Mouse (Mus musculus) bone marrow macrophage, adult 2 months (primary cell): Measurements from ENCODE around the gene Nxpe2.

Source experiments
- CTCF ChIP-seq: IDR thresholded peaks from 2 replicates; pipeline ENCODE4 v1.5.1; 2012; ENCODE audit warnings: low read depth, mild to moderate bottlenecking, low read length, moderate library complexity
- POLR2A ChIP-seq: IDR thresholded peaks from 2 replicates; pipeline ENCODE4 v1.6.1; 2012; ENCODE audit warnings: mild to moderate bottlenecking, low read depth, low read length, borderline replicate concordance

- TF ChIP-seq CTCF (peak; percentile 65; the same call in 1 of the 2 replicates), POLR2A (no peak)
Measured at GRCm38 (mm10) chr9:48354793-48355192, 1.5 kb upstream of the Nxpe2 start.
